Mouse (Mus musculus) heart, adult 2 months (tissue): Measurements from ENCODE around the gene Gorab.

Experiments
- CTCF ChIP-seq: fragments of 200-600 bp; IDR thresholded peaks from 2 replicates; pipeline ENCODE4 v1.8.1; 2022; ENCODE audit warnings: antibody characterized with exemption, mild to moderate bottlenecking, moderate library complexity
- POLR2A ChIP-seq: fragments of 200-500 bp; IDR thresholded peaks from 2 replicates; pipeline ENCODE4 v1.6.1; 2011; ENCODE audit warnings: mild to moderate bottlenecking, low read depth, low read length, control low read depth; ENCODE audit not compliant: insufficient read depth

DNA sequence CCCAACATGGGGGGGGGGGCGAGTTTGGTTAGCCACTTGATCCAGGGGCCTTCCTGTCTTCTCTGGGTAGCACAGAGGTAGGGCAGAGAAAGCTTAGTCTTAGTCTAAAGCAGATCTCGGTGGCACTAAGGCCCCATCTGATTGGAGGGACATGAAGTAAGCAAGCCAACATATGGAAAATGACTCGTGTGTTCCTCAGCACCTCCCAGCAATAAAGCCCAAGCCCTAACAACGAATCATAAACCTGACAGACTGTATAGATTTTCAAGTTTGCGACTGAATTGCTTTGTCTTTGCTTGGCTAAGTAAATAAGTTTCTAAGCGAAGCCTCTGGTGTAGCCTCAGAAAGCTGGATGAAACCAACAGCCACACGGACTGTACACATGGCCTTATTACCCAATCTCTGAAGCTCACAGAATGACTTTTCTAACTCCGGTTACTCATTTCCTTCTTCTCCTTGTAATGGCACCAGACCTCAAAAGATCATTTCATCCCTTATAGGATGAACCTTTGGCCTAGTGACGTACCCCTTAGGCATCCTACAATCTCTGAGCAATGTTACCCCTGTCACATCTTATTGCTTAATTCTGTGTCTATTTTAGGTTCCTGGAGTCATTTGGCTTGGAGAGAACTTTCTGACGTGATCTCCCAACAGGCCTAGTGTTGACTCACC, 21.3 kb downstream of the Gorab start:
- no peak for TF ChIP-seq POLR2A
- no peak for TF ChIP-seq CTCF
